Mouse (Mus musculus) heart, adult 8-10 months (tissue): Measurements from ENCODE around the gene Tmem138. TPM values are rescaled to one million over a fixed set of nuclear protein-coding genes. Genes with fewer than 3 reads are reported as not detected.
"Not testable (repeated sequence)": the region's sequence is repeated elsewhere in the genome, so short reads cannot be mapped to it uniquely, and the experiment has no call there.

ENCODE experiments used
- DNase-seq: peaks from one replicate; pipeline ENCODE4 v3.0.0; 2022; ENCODE audit warnings: low spot score
- total RNA-seq, 4 experiments: library from RNA; stranded (reverse); gene quantifications; 2 replicates each; pipeline ENCODE4 v1.2.4; 2022

Tmem138 gene
- total RNA-seq, 4 experiments from 2014 or later: 1.6 to 4.0 (median 2.3) TPM

GRCm38 (mm10) chr19:10569627-10570026, 7.5 kb downstream of the Tmem138 start:
- no peak for DNase-seq

- no peak for DNase-seq
Measured at GRCm38 (mm10) chr19:10565217-10565616, 11.9 kb downstream of the Tmem138 start.

GRCm38 (mm10) chr19:10564278-10564677, 12.9 kb downstream of the Tmem138 start:
- no peak for DNase-seq

GRCm38 (mm10) chr19:10562351-10562750, 14.8 kb downstream of the Tmem138 start:
- no peak for DNase-seq

- DNase-seq: peak; percentile 73
Measured at GRCm38 (mm10) chr19:10561558-10562314, 15.4 kb downstream of the Tmem138 start.

- peak; percentile 21 for DNase-seq
Measured at GRCm38 (mm10) chr19:10560108-10560507, 17.1 kb downstream of the Tmem138 start.

GRCm38 (mm10) chr19:10557837-10558375, 19.3 kb downstream of the Tmem138 start:
- DNase-seq: not testable (repeated sequence)

- DNase-seq: no peak
Measured at GRCm38 (mm10) chr19:10557430-10557829, 19.7 kb downstream of the Tmem138 start.

- DNase-seq: no peak
Measured at GRCm38 (mm10) chr19:10557001-10557400, 20.2 kb downstream of the Tmem138 start.

- DNase-seq: peak; percentile 81
Measured at GRCm38 (mm10) chr19:10555624-10556510, 21.3 kb downstream of the Tmem138 start, which contains the start of gene Tmem216. Gene Tmem216, minus strand, starts transcription at chr19:10556238.

GRCm38 (mm10) chr19:10539454-10539853, 37.7 kb downstream of the Tmem138 start:
- no peak for DNase-seq

GRCm38 (mm10) chr19:10530082-10530481, 47.1 kb downstream of the Tmem138 start:
- no peak for DNase-seq

- DNase-seq: no peak
Measured at GRCm38 (mm10) chr19:10525910-10526309, 51.3 kb downstream of the Tmem138 start, which contains the start of gene Sdhaf2. Gene Sdhaf2, minus strand, starts transcription at chr19:10526142.

GRCm38 (mm10) chr19:10525106-10525901, 51.9 kb downstream of the Tmem138 start, which contains the start of gene Cpsf7:
Gene Cpsf7, plus strand, starts transcription at chr19:10525266.
- peak; percentile 90 for DNase-seq

- no peak for DNase-seq
Measured at GRCm38 (mm10) chr19:10524784-10525105, 52.4 kb downstream of the Tmem138 start.

GRCm38 (mm10) chr19:10523483-10524080, 53.6 kb downstream of the Tmem138 start:
- DNase-seq: no peak

GRCm38 (mm10) chr19:10521926-10522325, 55.2 kb downstream of the Tmem138 start:
- DNase-seq: no peak
